Mouse (Mus musculus) embryonic facial prominence, embryonic 11.5 days (tissue): ENCODE data around the gene Pnpla1. TPM values are rescaled to one million over a fixed set of nuclear protein-coding genes. Genes with fewer than 3 reads are reported as not detected.

Source experiments
- ATAC-seq: fragments of 200-750 bp; cut with Nextera tagmentation; replicated peaks from 2 replicates; pipeline ENCODE4 v1.8.0; 2017; ENCODE audit warnings: low read depth; ENCODE audit not compliant: insufficient number of reproducible peaks, low FRiP score, low TSS enrichment
- DNase-seq: peaks from one replicate; pipeline ENCODE4 v3.0.0-alpha.2; 2015; ENCODE audit warnings: low spot score
- H3K27ac ChIP-seq: fragments of 300-500 bp; sonication (generic); replicated peaks from 2 replicates; pipeline ENCODE4 v1.5.1; 2014; ENCODE audit warnings: mild to moderate bottlenecking, low read depth, low read length, control low read depth
- H3K27me3 ChIP-seq: fragments of 300-500 bp; sonication (generic); 2 replicates; pipeline ENCODE4 v1.6.1; 2014; ENCODE audit warnings: mild to moderate bottlenecking, low read length, moderate library complexity, mixed read lengths; ENCODE audit not compliant: control insufficient read depth, insufficient read depth
- H3K36me3 ChIP-seq: fragments of 300-500 bp; sonication (generic); replicated peaks from 2 replicates; pipeline ENCODE4 v1.6.1; 2014; ENCODE audit warnings: low read depth, mild to moderate bottlenecking, low read length, moderate library complexity, mixed read lengths; ENCODE audit not compliant: control insufficient read depth, insufficient read depth
- H3K4me1 ChIP-seq: fragments of 300-500 bp; sonication (generic); 2 replicates; pipeline ENCODE4 v1.6.1; 2014; ENCODE audit warnings: low read length, mixed read lengths; ENCODE audit not compliant: control insufficient read depth, insufficient read depth
- H3K4me2 ChIP-seq: fragments of 300-500 bp; sonication (generic); 2 replicates; pipeline ENCODE4 v1.6.1; 2014; ENCODE audit warnings: low read depth, mild to moderate bottlenecking, control low read depth, low read length, moderate library complexity
- H3K4me3 ChIP-seq: fragments of 300-500 bp; sonication (generic); 2 replicates; pipeline ENCODE4 v1.5.1; 2014; ENCODE audit warnings: low read depth, low read length, control low read depth
- H3K9ac ChIP-seq: fragments of 300-500 bp; sonication (generic); replicated peaks from 2 replicates; pipeline ENCODE4 v1.6.1; 2014; ENCODE audit warnings: mild to moderate bottlenecking, control low read depth, low read length
- H3K9me3 ChIP-seq: fragments of 300-500 bp; sonication (generic); replicated peaks from 2 replicates; pipeline ENCODE4 v1.6.1; 2016; ENCODE audit warnings: mild to moderate bottlenecking, low read length, inconsistent platforms, mixed read lengths; ENCODE audit not compliant: control insufficient read depth
- WGBS: fragments of 180-500 bp; shearing (Covaris S2); extraction: QIAGEN DNeasy Blood & Tissue Kit; methylation state at CpG from one replicate; pipeline ENCODE4 v1.1.7; 2014; 5-methylcytosine and 5-hydroxymethylcytosine counted together
- polyA plus RNA-seq: library from polyadenylated mRNA; unstranded; fragments of >200 nt; fragmentation: Nextera tagmentation; extraction: Ambion mirVana; gene quantifications from 2 replicates; pipeline ENCODE4 v1.2.1, GENCODE M21; 2014

Pnpla1 gene
- polyA plus RNA-seq, 1 experiment from 2014 or later: not detected

DNA sequence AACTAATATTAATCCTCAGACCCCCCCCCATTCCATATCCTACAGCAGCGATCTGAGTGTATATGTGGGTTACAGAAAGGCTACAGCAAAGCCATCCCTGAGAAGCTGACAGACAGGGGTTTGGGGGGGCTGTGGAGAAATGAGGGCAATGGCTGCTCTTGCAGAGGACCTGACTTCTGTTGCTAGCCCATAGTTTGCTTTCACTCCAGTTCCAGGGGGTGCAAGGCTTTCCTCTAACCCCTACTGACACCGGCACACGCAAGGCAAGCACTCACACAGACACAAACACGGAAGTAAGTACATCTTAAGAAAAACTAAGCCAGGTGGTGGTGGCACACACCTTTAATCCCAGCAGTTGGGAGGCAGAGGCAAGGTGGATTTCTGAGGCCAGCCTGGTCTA, 71.2 kb downstream of the Pnpla1 start:
- H3K4me1 ChIP-seq: no peaks in the 10 kb centered on the region; the same call in 1 of the 2 replicates
- no peak overlapping the region for H3K27ac ChIP-seq
- ATAC-seq (no peak), DNase-seq (no peak)
- H3K9ac ChIP-seq: no peak overlapping the region
- H3K27me3 ChIP-seq: no peaks in the 10 kb centered on the region
- WGBS: 89% methylated on average over 4 of the region's 4 CpGs
- H3K4me3 ChIP-seq: no peak overlapping the region
- H3K4me2 ChIP-seq: no peak overlapping the region
- no peaks in the 10 kb centered on the region for H3K36me3 ChIP-seq
- H3K9me3 ChIP-seq: no peaks in the 10 kb centered on the region

DNA sequence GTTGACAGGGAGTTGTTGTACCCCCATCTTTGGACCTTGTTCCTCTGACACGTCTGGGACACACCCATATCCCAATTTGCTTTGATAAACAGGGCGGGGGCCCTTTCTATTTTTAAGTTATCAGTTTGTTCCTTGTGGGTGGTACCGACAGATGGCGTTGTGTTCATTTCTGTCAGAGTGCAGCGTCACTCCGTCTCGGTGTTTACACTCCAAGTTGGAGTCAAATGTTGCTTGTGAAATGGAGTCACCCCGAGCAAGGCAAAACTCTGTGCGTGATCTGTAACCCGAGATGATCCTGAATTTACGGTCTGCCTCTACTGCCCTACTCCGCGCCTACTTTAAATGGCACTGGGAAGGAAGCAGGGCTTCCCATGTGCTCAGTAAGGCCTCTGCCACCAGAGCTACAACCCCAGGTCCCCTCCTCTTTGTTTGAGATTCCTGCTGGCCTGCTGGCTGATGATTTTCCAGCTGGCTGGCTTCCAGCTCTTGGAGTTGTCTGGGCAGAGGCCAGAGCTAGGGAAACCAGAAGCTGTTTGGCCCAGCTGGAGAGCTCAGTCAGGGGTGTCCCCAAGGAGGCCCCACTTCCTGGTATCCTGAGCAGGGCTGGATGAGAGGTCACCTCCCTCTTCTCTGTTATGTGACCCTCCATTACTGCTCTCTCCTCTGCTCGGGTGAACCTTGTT, 72.3 kb downstream of the Pnpla1 start:
- ATAC-seq (peak; percentile 79), DNase-seq (peak; percentile 67)
- H3K9ac ChIP-seq: peak overlapping the region; percentile 48
- no peaks in the 10 kb centered on the region for H3K36me3 ChIP-seq
- WGBS: 26% methylated on average over 14 of the region's 14 CpGs
- no peaks in the 10 kb centered on the region for H3K27me3 ChIP-seq
- no peak overlapping the region for H3K4me3 ChIP-seq
- H3K9me3 ChIP-seq: no peaks in the 10 kb centered on the region
- H3K27ac ChIP-seq: peak overlapping the region; percentile 78
- no peaks in the 10 kb centered on the region; the same call in 1 of the 2 replicates for H3K4me1 ChIP-seq
- peak overlapping the region; percentile 33 for H3K4me2 ChIP-seq

DNA sequence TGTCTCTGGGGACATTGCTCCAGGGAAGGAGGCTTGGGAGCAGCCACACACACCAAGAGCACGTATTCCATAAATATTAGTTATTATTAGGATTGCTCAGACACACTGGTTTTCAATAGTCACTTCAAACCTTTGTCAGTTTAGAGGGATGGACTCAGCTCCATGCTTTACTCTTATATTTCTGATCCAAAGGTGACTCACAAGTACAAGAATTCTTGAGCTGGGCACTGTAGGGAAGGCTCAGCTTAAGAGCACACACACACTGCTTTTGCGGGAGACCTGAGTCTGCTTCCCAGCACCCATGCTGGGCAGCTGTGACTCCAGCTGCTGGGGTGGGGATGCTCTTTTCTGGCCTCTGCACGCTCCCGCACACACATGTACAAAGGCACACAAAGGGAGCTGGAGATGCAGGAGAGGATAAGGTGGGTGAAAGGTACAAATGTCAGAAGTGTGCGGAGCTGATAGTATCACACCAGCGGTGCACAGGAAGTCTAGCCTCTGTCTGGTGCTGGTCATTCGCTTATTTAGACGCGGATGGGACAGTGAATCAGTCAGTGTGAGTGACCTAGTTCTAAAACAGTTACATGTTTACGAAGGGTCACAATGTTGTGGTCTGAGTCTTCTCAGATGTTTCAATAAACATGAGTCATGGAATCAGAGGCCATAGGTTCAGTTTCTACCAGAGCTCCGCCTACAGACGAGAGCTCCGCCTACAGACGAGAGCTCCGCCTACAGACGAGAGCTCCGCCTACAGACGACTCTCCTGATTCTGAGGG, 73.4 kb downstream of the Pnpla1 start:
- H3K27ac ChIP-seq: no peak overlapping the region
- whole genome bisulfite sequencing: 92% methylated on average over 18 of the region's 18 CpGs

DNA sequence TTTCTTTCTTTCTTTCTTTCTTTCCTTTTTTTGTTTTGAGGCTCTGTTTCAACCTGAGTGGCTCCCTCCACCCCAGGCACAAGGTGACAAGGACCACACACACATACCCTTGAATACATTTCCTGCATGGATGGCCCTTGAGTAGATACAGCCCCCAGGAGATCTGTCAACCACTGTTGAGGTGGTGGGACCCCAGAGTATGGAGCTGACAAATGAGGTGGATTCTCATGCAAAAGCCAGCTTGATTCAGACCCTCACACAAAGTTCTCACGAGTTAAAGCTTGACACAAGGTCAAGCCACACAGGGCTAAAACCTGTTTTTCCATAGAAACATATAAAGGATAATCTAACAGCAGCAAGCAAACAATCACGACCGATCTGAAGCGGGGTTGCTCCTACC, 74.1 kb downstream of the Pnpla1 start:
- Histone ChIP-seq H3K4me1 (no peaks in the 10 kb centered on the region; the same call in 1 of the 2 replicates), H3K9me3 (no peaks in the 10 kb centered on the region), H3K9ac (no peak overlapping the region), H3K36me3 (no peaks in the 10 kb centered on the region), H3K4me2 (no peak overlapping the region), H3K27ac (no peak overlapping the region), H3K27me3 (no peaks in the 10 kb centered on the region), H3K4me3 (no peak overlapping the region)
- WGBS: 83% methylated on average over 4 of the region's 4 CpGs
- DNase-seq (no peak), ATAC-seq (no peak)

More for the DNA sequence above, 73.4 kb downstream of the Pnpla1 start:
- no peaks in the 10 kb centered on the region for H3K27me3 ChIP-seq
- H3K4me3 ChIP-seq: no peak overlapping the region
- no peak overlapping the region for H3K4me2 ChIP-seq
- H3K4me1 ChIP-seq: no peaks in the 10 kb centered on the region; the same call in 1 of the 2 replicates
- ATAC-seq (no peak), DNase-seq (no peak)
- H3K9me3 ChIP-seq: no peaks in the 10 kb centered on the region
- no peak overlapping the region for H3K9ac ChIP-seq
- no peaks in the 10 kb centered on the region for H3K36me3 ChIP-seq

DNA sequence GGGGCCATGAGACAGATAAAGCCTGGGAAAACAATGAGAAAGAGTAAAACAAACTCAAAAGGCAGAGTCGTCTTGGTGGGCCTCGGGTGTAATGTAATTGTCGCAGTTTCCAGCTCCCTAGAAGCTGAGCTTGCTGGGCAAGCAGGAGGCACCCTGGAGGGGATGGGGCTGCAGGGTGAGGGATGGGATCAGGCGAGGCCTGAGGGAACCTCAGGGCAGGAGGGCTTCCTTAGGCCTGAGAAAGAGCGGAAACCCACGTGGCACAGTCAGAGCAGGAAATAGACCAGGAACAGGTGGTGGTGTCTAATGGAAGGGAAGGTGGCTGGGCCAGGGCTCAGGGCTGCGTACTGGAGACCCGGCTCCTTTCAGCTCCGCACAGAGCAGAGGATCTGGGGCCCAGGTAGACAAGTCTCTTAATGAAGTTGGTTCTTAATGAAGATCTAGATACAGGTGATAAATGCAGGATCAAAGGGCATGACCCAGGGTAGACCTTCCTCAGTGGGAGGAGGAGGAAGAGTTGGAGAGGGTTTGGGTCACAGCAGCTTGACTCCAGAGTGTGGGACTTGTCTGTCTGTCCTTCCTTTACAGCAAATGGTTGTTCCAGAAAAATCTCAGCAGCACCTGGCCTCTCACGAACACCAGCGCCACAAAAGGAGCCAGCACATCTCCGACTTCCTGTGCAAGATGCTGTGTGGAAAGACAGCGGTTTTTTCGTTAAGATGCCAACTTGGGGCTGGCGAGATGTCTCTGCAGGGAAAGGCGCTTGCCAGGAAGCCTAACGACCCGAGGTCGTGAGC, 76.1 kb downstream of the Pnpla1 start:
- H3K4me2 ChIP-seq: no peak overlapping the region
- DNase-seq: no peak
- H3K27ac ChIP-seq: no peak overlapping the region
- 77% methylated on average over 19 of the region's 19 CpGs for WGBS
- H3K4me1 ChIP-seq: no peaks in the 10 kb centered on the region; the same call in 1 of the 2 replicates
- no peaks in the 10 kb centered on the region for H3K9me3 ChIP-seq
- H3K36me3 ChIP-seq: no peaks in the 10 kb centered on the region
- ATAC-seq: no peak
- no peak overlapping the region for H3K9ac ChIP-seq
- H3K27me3 ChIP-seq: no peaks in the 10 kb centered on the region
- H3K4me3 ChIP-seq: no peak overlapping the region

DNA sequence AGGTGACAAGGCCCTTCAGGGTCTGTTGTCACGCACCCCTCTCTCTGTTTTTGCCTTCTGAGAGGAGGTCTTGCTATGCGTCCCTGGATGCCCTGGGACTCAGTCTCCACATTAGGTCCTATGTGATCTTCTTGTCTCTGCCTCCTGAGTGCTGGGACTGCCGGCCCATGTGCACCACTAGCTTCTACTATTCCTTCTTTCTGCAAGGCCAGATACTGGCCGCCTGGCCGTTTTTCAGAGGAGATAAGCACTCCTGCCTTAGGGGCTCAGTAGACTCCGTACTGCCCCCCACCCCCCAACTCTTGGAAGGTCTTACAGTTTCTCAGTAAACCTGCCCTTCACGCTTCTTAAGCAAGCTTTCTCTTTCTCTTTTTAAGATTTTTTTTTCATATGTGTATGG, 77.9 kb downstream of the Pnpla1 start:
- Histone ChIP-seq H3K9ac (no peak overlapping the region), H3K36me3 (no peaks in the 10 kb centered on the region), H3K4me1 (no peaks in the 10 kb centered on the region), H3K27me3 (no peaks in the 10 kb centered on the region), H3K4me3 (no peak overlapping the region), H3K4me2 (no peak overlapping the region), H3K9me3 (no peaks in the 10 kb centered on the region), H3K27ac (no peak overlapping the region)
- DNase-seq (no peak), ATAC-seq (no peak)
- WGBS: 83% methylated on average over 7 of the region's 7 CpGs

DNA sequence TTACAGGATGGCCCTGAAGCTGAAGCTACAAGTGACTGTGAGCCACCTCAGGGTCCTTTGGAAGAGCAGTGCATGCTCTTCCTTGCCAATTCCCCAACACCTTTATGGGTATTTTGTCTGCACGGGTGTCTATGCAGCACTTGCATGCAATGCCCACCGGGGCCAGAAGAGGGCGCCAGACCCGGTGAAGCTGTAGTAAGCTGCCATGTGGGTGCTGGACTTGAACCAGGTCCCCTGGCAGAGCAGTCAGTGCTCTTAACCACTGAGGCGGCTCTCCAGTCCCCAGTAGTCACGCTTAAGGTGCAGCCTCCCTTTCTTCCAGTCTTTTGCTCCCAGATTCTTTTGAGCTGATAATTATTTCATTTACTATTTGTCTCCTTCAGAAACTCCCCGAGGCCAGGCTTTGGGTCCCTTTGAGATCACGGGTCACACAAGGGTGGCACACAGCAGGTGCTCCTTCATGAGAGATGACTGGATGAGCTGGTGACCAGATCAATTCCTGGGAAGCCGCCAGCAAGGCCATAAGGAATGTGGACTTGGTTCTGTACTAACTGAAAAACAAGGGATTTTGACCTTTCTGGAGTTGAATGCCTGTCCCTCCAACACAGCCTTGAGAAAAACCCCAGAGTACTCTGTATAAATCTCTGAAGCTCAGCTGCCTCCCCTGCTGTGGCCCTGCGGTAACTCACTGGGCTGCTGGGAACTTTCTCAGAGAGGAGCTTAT, 78.6 kb downstream of the Pnpla1 start:
- DNase-seq (no peak), ATAC-seq (no peak)
- Histone ChIP-seq H3K36me3 (no peaks in the 10 kb centered on the region), H3K4me1 (no peaks in the 10 kb centered on the region), H3K27ac (no peak overlapping the region), H3K4me3 (no peak overlapping the region), H3K4me2 (no peak overlapping the region), H3K9me3 (no peaks in the 10 kb centered on the region), H3K9ac (no peak overlapping the region), H3K27me3 (no peaks in the 10 kb centered on the region)
- 79% methylated on average over 10 of the region's 10 CpGs for WGBS
